Mouse (Mus musculus) embryonic facial prominence, embryonic 11.5 days (tissue): ENCODE results near the gene Tmem211. TPM values are rescaled to one million over a fixed set of nuclear protein-coding genes. Genes with fewer than 3 reads are reported as not detected.

Source experiments
- ATAC-seq: fragments of 200-750 bp; cut with Nextera tagmentation; replicated peaks from 2 replicates; pipeline ENCODE4 v1.8.0; 2017; ENCODE audit warnings: low read depth; ENCODE audit not compliant: insufficient number of reproducible peaks, low FRiP score, low TSS enrichment
- DNase-seq: peaks from one replicate; pipeline ENCODE4 v3.0.0-alpha.2; 2015; ENCODE audit warnings: low spot score
- H3K27ac ChIP-seq: fragments of 300-500 bp; sonication (generic); replicated peaks from 2 replicates; pipeline ENCODE4 v1.5.1; 2014; ENCODE audit warnings: mild to moderate bottlenecking, low read depth, low read length, control low read depth
- H3K27me3 ChIP-seq: fragments of 300-500 bp; sonication (generic); 2 replicates; pipeline ENCODE4 v1.6.1; 2014; ENCODE audit warnings: mild to moderate bottlenecking, low read length, moderate library complexity, mixed read lengths; ENCODE audit not compliant: control insufficient read depth, insufficient read depth
- H3K36me3 ChIP-seq: fragments of 300-500 bp; sonication (generic); replicated peaks from 2 replicates; pipeline ENCODE4 v1.6.1; 2014; ENCODE audit warnings: low read depth, mild to moderate bottlenecking, low read length, moderate library complexity, mixed read lengths; ENCODE audit not compliant: control insufficient read depth, insufficient read depth
- H3K4me1 ChIP-seq: fragments of 300-500 bp; sonication (generic); 2 replicates; pipeline ENCODE4 v1.6.1; 2014; ENCODE audit warnings: low read length, mixed read lengths; ENCODE audit not compliant: control insufficient read depth, insufficient read depth
- H3K4me2 ChIP-seq: fragments of 300-500 bp; sonication (generic); 2 replicates; pipeline ENCODE4 v1.6.1; 2014; ENCODE audit warnings: low read depth, mild to moderate bottlenecking, control low read depth, low read length, moderate library complexity
- H3K4me3 ChIP-seq: fragments of 300-500 bp; sonication (generic); 2 replicates; pipeline ENCODE4 v1.5.1; 2014; ENCODE audit warnings: low read depth, low read length, control low read depth
- H3K9ac ChIP-seq: fragments of 300-500 bp; sonication (generic); replicated peaks from 2 replicates; pipeline ENCODE4 v1.6.1; 2014; ENCODE audit warnings: mild to moderate bottlenecking, control low read depth, low read length
- H3K9me3 ChIP-seq: fragments of 300-500 bp; sonication (generic); replicated peaks from 2 replicates; pipeline ENCODE4 v1.6.1; 2016; ENCODE audit warnings: mild to moderate bottlenecking, low read length, inconsistent platforms, mixed read lengths; ENCODE audit not compliant: control insufficient read depth
- WGBS: fragments of 180-500 bp; shearing (Covaris S2); extraction: QIAGEN DNeasy Blood & Tissue Kit; methylation state at CpG from one replicate; pipeline ENCODE4 v1.1.7; 2014; 5-methylcytosine and 5-hydroxymethylcytosine counted together
- polyA plus RNA-seq: library from polyadenylated mRNA; unstranded; fragments of >200 nt; fragmentation: Nextera tagmentation; extraction: Ambion mirVana; gene quantifications from 2 replicates; pipeline ENCODE4 v1.2.1, GENCODE M21; 2014

Gene Tmem211
- polyA plus RNA-seq, 1 experiment from 2014 or later = 0.70 TPM

- no peak overlapping the region for H3K4me3 ChIP-seq
- H3K27me3 ChIP-seq = no peaks in the 10 kb centered on the region
- no peak overlapping the region for H3K9ac ChIP-seq
- 48% methylated on average over 11 of the region's 11 CpGs for WGBS
- H3K36me3 ChIP-seq = no peaks in the 10 kb centered on the region
- 0 out of 2 replicates have a peak overlapping the region, but pooled peaks have one; percentile 16 for H3K27ac ChIP-seq
- no peak overlapping the region for H3K4me2 ChIP-seq
- H3K4me1 ChIP-seq = 0 out of 2 replicates have a peak, but pooled peaks cover 2% of the 10 kb centered on the region
- H3K9me3 ChIP-seq = no peaks in the 10 kb centered on the region
- no peak for ATAC-seq
- no peak for DNase-seq
Measured at GRCm38 (mm10) chr5:113208622-113209400, 17.9 kb upstream of the Tmem211 start.

GRCm38 (mm10) chr5:113209401-113209750, 17.3 kb upstream of the Tmem211 start:
- DNase-seq = no peak
- Histone ChIP-seq H3K27ac (no peak overlapping the region), H3K4me2 (no peak overlapping the region), H3K9me3 (no peaks in the 10 kb centered on the region), H3K9ac (no peak overlapping the region), H3K4me3 (no peak overlapping the region), H3K4me1 (0 out of 2 replicates have a peak, but pooled peaks cover 2% of the 10 kb centered on the region), H3K27me3 (no peaks in the 10 kb centered on the region), H3K36me3 (no peaks in the 10 kb centered on the region)
- WGBS = 45% methylated on average over 11 of the region's 11 CpGs
- no peak for ATAC-seq

- no peak for ATAC-seq
- no peaks in the 10 kb centered on the region for H3K9me3 ChIP-seq
- no peak overlapping the region for H3K9ac ChIP-seq
- H3K27me3 ChIP-seq = no peaks in the 10 kb centered on the region
- H3K27ac ChIP-seq = no peak overlapping the region
- H3K4me2 ChIP-seq = no peak overlapping the region
- H3K4me3 ChIP-seq = no peak overlapping the region
- H3K4me1 ChIP-seq = 0 out of 2 replicates have a peak, but pooled peaks cover 2% of the 10 kb centered on the region
- H3K36me3 ChIP-seq = no peaks in the 10 kb centered on the region
- 80% methylated on average over 13 of the region's 13 CpGs for WGBS
- no peak for DNase-seq
Measured at GRCm38 (mm10) chr5:113209898-113210297, 16.8 kb upstream of the Tmem211 start.

GRCm38 (mm10) chr5:113210314-113210713, 16.4 kb upstream of the Tmem211 start:
- H3K4me3 ChIP-seq = no peak overlapping the region
- no peak overlapping the region for H3K4me2 ChIP-seq
- no peak overlapping the region for H3K9ac ChIP-seq
- no peak for ATAC-seq
- 79% methylated on average over 6 of the region's 6 CpGs for WGBS
- no peak for DNase-seq
- no peaks in the 10 kb centered on the region for H3K36me3 ChIP-seq
- H3K27me3 ChIP-seq = no peaks in the 10 kb centered on the region
- H3K4me1 ChIP-seq = 0 out of 2 replicates have a peak, but pooled peaks cover 2% of the 10 kb centered on the region
- H3K9me3 ChIP-seq = no peaks in the 10 kb centered on the region
- no peak overlapping the region; the same call in 1 of the 2 replicates for H3K27ac ChIP-seq

- no peak for DNase-seq
- Histone ChIP-seq H3K27me3 (no peaks in the 10 kb centered on the region), H3K36me3 (no peaks in the 10 kb centered on the region), H3K27ac (no peak overlapping the region), H3K4me1 (0 out of 2 replicates have a peak, but pooled peaks cover 2% of the 10 kb centered on the region), H3K4me2 (no peak overlapping the region), H3K9ac (no peak overlapping the region), H3K4me3 (no peak overlapping the region), H3K9me3 (no peaks in the 10 kb centered on the region)
- no peak for ATAC-seq
- WGBS = 83% methylated on average over 10 of the region's 10 CpGs
Measured at GRCm38 (mm10) chr5:113212156-113212835, 14.4 kb upstream of the Tmem211 start.

GRCm38 (mm10) chr5:113214041-113214440, 12.7 kb upstream of the Tmem211 start:
- Histone ChIP-seq H3K27ac (no peak overlapping the region), H3K4me1 (0 out of 2 replicates have a peak, but pooled peaks cover 2% of the 10 kb centered on the region), H3K9ac (no peak overlapping the region), H3K27me3 (no peaks in the 10 kb centered on the region), H3K36me3 (no peaks in the 10 kb centered on the region), H3K4me2 (no peak overlapping the region), H3K9me3 (no peaks in the 10 kb centered on the region), H3K4me3 (no peak overlapping the region)
- DNase-seq (no peak), ATAC-seq (no peak)
- 90% methylated on average over 8 of the region's 8 CpGs for WGBS

GRCm38 (mm10) chr5:113214455-113214854, 12.3 kb upstream of the Tmem211 start:
- H3K27ac ChIP-seq = no peak overlapping the region
- H3K36me3 ChIP-seq = no peaks in the 10 kb centered on the region
- H3K4me3 ChIP-seq = no peak overlapping the region
- ATAC-seq (no peak), DNase-seq (no peak)
- no peaks in the 10 kb centered on the region for H3K27me3 ChIP-seq
- 0 out of 2 replicates have a peak, but pooled peaks cover 2% of the 10 kb centered on the region for H3K4me1 ChIP-seq
- H3K9me3 ChIP-seq = no peaks in the 10 kb centered on the region
- WGBS = 73% methylated on average over 11 of the region's 11 CpGs
- H3K4me2 ChIP-seq = no peak overlapping the region
- no peak overlapping the region for H3K9ac ChIP-seq

GRCm38 (mm10) chr5:113215610-113216011, 11.1 kb upstream of the Tmem211 start:
- ATAC-seq = no peak
- WGBS = 73% methylated on average over 9 of the region's 9 CpGs

More at GRCm38 (mm10) chr5:113215610-113216011, 11.1 kb upstream of the Tmem211 start:
- Histone ChIP-seq H3K27ac (no peak overlapping the region), H3K9ac (no peak overlapping the region), H3K4me2 (no peak overlapping the region), H3K4me3 (no peak overlapping the region), H3K9me3 (no peaks in the 10 kb centered on the region), H3K27me3 (peaks cover 3% of the 10 kb centered on the region), H3K4me1 (peaks cover 2% of the 10 kb centered on the region), H3K36me3 (no peaks in the 10 kb centered on the region)
- DNase-seq = no peak
